Mouse (Mus musculus): ENCODE results near the gene Phkb.
"Not testable (repeated sequence)": the region's sequence is repeated elsewhere in the genome, so short reads cannot be mapped to it uniquely, and the experiment has no call there.

The Phkb gene

DNA sequence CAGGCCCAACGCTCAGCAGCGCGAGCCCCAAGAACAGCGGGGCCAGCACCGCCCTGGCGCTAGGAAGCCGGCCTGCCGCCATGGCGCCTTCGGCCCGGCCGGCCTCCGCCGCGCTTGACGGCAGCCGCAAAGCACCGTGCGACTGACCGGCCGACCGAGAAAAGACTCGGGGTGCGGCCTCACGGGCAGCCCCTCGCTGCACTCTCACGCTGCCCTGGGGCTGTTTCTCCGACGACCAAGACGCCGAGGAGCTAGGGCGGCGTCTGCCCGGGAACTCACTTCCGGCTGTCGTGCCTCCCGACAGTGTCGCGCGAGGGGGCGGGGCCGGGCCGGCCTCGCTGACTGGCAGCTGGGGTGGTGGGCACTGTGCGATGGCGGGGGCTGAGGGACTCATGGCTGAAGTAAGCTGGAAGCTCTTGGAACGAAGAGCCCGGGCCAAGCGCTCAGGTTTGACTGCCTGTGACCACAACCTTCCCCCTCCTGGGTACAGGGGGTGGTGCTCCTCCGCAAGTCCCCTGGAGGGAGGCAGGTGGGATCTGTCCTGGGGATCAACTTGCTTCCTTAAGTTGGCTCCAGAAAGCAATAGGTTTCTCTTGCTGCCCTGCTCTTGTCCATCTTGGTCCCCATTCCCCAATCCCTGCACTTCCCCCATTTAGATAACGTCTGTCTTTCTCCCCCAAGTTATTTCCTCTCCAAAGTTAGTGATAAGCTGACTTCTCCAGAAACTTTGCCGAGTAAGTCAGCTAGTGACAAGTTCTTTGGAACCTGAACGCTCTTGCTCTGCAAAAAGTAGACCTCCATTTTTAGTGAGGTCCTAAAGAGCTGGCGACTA lies at the start of gene Phkb, which contains the start of gene Itfg1:
Phkb (plus strand) TSS at position 303 of the 832 bp plus-strand sequence.
Itfg1 (minus strand) TSS at position 265 of the 832 bp plus-strand sequence.
- DNase-seq = peak; percentile 94

DNA sequence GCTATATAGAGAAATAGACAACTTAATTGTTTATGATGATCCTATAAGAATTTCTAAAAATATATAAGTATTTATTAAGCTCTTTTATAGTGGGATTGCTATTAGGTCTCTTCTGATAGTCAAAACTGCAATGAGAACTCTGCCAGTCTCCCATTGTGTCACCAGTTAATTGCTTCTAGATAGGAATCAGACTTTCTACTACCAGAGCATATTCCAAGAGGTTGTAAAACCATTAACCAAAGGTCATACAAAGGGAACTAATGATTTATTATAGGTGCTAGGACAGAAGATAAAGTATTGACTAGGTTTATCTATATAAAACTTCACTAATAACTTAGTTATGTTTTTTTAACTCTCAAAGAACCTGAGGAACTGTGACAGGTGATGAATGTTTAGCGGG lies 44.4 kb upstream of the Phkb start:
- not testable (repeated sequence) for DNase-seq

GRCm38 (mm10) chr8:85800164-85800563 lies 40.6 kb upstream of the Phkb start:
- no peak for DNase-seq

- DNase-seq = no peak
Measured at GRCm38 (mm10) chr8:85801408-85801807, 39.4 kb upstream of the Phkb start.

DNA sequence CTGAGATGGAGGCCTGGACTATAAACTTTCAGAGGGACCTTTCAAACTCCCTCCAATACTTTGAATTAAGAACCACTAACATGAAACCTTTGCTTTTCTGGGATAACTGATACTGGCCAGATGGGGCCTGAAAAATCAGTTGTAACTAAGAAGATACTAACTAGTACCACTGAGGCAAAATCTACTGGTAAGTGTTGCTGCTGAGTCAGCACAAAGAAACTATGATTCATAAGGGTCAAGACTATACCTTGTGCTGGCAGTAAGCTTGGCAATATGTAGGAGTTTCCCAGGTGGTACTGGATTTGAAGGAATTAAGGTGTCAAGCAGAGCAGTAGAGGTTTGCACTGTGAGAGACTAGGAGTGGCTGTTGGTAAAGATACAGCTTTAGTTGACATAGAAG lies 27.1 kb upstream of the Phkb start:
- no peak for DNase-seq

DNA sequence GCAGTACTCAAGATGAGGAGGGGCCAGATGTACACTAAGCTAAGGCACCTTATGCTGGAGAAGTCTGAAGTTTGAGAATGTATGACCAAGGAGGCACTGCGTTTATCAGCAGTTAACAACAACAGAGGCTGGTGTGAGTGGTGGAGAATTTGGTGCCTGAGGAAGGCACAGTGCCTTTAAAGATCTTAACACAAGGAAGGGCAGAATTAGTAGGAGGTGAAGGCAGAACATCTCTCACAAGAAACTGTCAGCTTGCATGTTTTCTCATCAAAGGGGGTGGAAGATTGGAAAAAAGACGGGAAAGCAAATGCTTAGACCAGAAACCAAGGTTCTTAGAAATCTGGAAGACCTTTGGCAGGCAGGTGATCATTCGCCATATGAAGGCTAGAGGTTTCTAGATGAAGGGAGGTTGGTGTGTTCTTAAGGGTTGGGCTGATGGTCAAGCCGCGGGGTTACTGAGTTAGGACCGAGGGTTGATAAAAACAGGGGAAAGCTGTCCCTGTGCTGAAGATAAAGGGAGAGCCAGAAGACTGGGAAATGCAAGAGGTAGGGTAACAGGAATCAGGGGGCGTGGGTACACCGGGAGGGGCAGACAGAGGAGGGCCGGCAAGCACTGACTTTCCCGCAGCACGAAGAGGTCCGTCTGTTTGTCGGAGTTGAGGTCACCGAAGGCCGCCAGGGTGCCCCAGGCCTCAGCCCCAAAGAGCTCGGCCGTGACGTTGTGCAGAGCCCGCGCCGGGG lies 673 bp upstream of the Phkb start:
- DNase-seq = no peak

DNA sequence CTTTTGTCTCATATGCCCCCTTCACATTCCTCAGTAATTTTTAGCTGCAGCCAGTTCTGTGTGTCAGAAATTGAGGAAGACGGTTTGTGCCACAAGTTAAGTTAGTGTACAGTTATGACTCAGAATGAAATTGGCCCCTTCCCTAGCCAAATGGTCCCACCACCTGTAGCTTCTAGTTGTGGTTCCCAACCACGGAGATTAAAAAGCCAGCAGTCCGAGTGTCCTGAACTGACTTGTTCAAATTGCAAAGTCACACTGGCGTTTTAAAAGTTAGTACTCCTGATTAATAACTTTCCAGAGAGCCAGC lies 683 bp downstream of the Phkb start:
- DNase-seq = no peak

GRCm38 (mm10) chr8:85845887-85846286 lies 5.1 kb downstream of the Phkb start:
- no peak for DNase-seq

- DNase-seq = no peak
Measured at GRCm38 (mm10) chr8:85854220-85855123, 13.7 kb downstream of the Phkb start.

GRCm38 (mm10) chr8:85857227-85857896 lies 16.6 kb downstream of the Phkb start:
- not testable (repeated sequence) for DNase-seq

DNA sequence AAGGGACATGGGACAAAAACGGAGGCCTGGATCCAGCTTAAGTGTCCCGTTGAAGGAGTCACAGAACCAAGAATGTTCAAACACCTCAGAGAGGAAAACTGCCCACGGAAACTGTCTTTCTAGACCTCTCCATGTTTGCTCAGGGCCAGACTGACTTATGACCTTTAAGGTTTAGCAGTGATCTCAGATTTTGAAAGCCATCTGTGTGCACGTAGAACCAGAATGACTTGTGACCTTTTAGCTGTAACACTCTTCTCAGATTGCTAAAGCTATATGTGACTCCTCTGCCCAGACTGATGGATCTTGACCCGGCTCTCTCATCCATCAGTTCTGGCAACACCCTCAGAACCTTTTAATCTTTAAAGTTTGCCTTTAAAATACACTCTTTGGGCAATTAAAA lies 19.9 kb downstream of the Phkb start:
- no peak for DNase-seq

DNA sequence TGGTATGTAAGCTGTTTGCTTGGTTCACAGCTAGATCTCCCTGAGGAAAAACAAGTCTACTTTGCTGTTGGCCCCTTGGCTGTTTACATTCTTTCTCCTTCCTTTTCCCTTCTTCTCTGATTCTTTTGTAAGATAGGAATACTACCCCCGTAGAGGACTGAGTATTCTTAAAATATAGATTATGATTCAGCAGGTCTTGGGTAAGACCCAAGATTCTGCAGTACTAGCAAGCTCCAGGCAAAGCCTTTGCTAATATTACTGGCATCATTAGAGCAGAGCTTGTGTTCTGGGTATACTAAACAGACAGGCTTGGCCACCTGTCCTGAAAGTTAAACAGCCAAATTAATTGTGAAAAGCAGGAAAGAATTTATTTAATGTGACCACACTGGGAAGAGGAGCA lies 21.6 kb downstream of the Phkb start:
- no peak for DNase-seq

- DNase-seq = no peak
Measured at GRCm38 (mm10) chr8:85871660-85872059, 30.9 kb downstream of the Phkb start.

DNA sequence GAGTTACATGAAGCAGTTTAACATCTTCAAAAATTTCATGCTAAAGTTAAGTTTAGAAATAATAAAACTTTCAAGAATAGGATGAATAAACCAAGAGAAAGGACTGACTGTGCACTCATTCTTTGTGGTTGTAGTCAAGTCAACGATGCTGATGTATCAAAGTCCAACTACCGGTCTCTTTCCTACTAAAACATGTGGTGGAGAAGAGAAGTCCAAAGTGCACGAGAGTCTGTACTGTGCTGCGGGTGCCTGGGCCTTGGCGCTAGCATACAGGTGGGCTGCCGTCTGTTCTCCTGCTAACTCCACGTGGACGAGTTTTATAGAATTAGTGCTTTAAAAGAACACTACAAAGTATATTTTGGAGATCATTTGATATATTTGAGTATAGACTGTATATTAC lies 37.2 kb downstream of the Phkb start:
- no peak for DNase-seq

DNA sequence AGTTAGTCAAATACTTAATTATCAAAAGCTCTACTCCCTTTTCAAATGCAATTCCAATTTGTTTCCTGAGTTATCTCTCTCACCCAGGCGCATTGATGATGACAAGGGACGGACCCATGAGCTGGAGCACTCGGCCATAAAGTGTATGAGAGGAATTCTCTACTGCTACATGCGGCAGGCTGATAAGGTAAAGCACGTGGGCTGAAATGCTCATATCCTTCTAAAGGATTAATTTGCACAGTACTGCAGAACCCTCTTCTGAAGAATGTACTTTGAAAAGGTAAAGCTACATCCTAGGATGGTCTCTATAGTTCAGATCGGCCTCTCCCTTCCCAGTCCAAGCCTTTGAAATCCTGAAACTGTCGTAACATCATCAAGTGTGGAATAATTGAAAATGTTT lies 38.9 kb downstream of the Phkb start:
- DNase-seq = no peak

- no peak for DNase-seq
Measured at GRCm38 (mm10) chr8:85884811-85885210, 44.1 kb downstream of the Phkb start.

GRCm38 (mm10) chr8:85897636-85898035 lies 56.9 kb downstream of the Phkb start:
- DNase-seq = no peak

- DNase-seq = no peak
Measured at GRCm38 (mm10) chr8:85924991-85925390, 84.2 kb downstream of the Phkb start.

- no peak for DNase-seq
Measured at GRCm38 (mm10) chr8:85925574-85925973, 84.8 kb downstream of the Phkb start.

DNA sequence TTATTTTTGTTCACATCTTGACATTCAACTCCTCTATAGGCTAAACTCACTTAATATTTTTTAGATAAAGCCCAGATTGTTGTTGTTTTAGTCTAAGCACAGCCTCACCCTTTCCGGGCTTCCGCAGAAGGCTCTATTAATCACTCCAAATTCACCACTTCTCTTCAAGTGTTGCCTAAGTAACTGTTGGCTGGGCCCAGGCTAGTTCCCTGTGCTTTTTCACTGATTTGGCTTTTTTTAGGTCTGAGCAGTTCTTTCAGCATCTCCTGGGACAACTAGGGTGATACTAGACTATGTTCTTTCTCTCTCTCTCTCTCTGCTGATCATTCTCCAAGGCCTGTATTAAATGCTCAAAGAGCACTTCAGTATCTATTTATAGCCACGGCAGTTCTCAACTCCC lies 85.3 kb downstream of the Phkb start:
- DNase-seq = no peak

DNA sequence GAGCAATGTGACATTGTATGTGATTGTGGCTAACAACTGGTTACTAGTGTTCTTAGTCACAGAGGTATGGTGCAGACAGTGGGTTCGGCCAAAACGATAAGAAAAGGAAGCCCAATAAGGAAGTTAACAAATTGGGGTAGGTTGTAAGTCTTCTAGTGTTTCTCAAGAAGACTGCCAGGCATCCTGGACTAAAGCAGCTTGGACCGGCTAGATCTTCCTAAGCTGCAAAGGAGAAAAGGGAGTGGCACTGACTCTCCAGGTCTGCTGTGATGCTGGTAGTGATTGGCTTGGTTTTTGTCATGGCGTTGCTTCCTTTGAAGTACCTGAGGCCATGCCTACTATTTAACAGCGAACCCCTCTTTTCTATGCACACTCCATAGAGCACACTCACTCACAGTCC lies 95.4 kb downstream of the Phkb start:
- DNase-seq = no peak

- DNase-seq = no peak
Measured at GRCm38 (mm10) chr8:85937343-85937742, 96.6 kb downstream of the Phkb start.

DNA sequence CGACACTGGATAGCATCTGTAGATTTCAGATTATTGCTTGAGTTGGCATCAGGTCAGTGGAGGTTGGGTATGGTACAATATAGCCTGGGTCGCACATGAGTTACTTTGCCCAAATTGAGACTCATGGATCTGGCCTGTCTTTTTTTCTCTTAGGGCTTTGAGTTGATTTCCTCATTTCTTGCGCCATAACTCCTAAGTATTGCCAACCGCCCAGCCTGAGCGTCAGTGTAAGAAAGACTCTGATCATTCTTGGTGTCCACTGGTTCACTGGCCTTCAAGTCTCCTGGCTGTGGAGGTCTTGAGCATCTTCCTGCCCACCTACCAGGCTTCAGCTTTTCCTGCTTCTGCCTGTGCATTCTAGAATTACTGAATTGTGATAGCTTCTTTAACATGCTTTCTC lies 104.1 kb downstream of the Phkb start:
- no peak for DNase-seq

Measured in thymus, postnatal 14 days (tissue).